Mouse (Mus musculus): ENCODE measurements around the gene Sumo3.

GRCm38 (mm10) chr10:77652046-77652445, 46.1 kb downstream of the Sumo3 start:
- TF ChIP-seq CTCF (IDR thresholded peaks at IDR 0.05; ENCODE audit: low read depth), result no peak
- TF ChIP-seq EP300 (IDR thresholded peaks at IDR 0.05; ENCODE audit: low read depth), result no peak

Measured in heart, postnatal 0 days (tissue).